Mouse (Mus musculus) spleen, adult 12 weeks (tissue): ENCODE data around the gene Hjurp.
"Not testable (repeated sequence)": the region's sequence is repeated elsewhere in the genome, so short reads cannot be mapped to it uniquely, and the experiment has no call there.

Experiments used
- DNase-seq: peaks from one replicate; pipeline ENCODE4 v3.0.0; 2022; ENCODE audit warnings: low spot score

Hjurp gene

GRCm38 (mm10) chr1:88237311-88237710 lies 40.1 kb downstream of the Hjurp start:
- no peak for DNase-seq

- no peak for DNase-seq
Observed at GRCm38 (mm10) chr1:88235894-88236415, 41.5 kb downstream of the Hjurp start.

GRCm38 (mm10) chr1:88235046-88235893 lies 42.2 kb downstream of the Hjurp start:
- DNase-seq = no peak

GRCm38 (mm10) chr1:88234646-88235045 lies 42.8 kb downstream of the Hjurp start:
- DNase-seq = no peak

- DNase-seq = no peak
Observed at GRCm38 (mm10) chr1:88234248-88234610, 43.2 kb downstream of the Hjurp start.

- no peak for DNase-seq
Observed at GRCm38 (mm10) chr1:88233421-88234247, 43.8 kb downstream of the Hjurp start.

- no peak for DNase-seq
Observed at GRCm38 (mm10) chr1:88232664-88233380, 44.6 kb downstream of the Hjurp start.

- DNase-seq = no peak
Observed at GRCm38 (mm10) chr1:88231803-88232499, 45.5 kb downstream of the Hjurp start.

- no peak for DNase-seq
Observed at GRCm38 (mm10) chr1:88230981-88231802, 46.2 kb downstream of the Hjurp start.

GRCm38 (mm10) chr1:88230421-88230820 lies 47.0 kb downstream of the Hjurp start:
- no peak for DNase-seq

GRCm38 (mm10) chr1:88229986-88230385 lies 47.4 kb downstream of the Hjurp start:
- no peak for DNase-seq

GRCm38 (mm10) chr1:88229566-88229965 lies 47.9 kb downstream of the Hjurp start:
- no peak for DNase-seq

GRCm38 (mm10) chr1:88228121-88228520 lies 49.3 kb downstream of the Hjurp start:
- no peak for DNase-seq

- no peak for DNase-seq
Observed at GRCm38 (mm10) chr1:88227482-88227881, 50.0 kb downstream of the Hjurp start.

- DNase-seq = no peak
Observed at GRCm38 (mm10) chr1:88226670-88227379, 50.6 kb downstream of the Hjurp start, which contains the start of gene Mroh2a. TSS of gene Mroh2a (plus strand) at chr1:88226986.

- no peak for DNase-seq
Observed at GRCm38 (mm10) chr1:88225741-88226140, 51.7 kb downstream of the Hjurp start.

- DNase-seq = not testable (repeated sequence)
Observed at GRCm38 (mm10) chr1:88225301-88225700, 52.1 kb downstream of the Hjurp start.

GRCm38 (mm10) chr1:88224029-88224776 lies 53.2 kb downstream of the Hjurp start:
- DNase-seq = no peak

GRCm38 (mm10) chr1:88223591-88223990 lies 53.8 kb downstream of the Hjurp start:
- DNase-seq = no peak
